Mouse (Mus musculus) embryo, embryonic 11.5 days (tissue): Measurements from ENCODE around the gene Abcb7.

Experiments
- DNase-seq: peaks from one replicate; pipeline ENCODE4 v3.0.0-alpha.2; 2012; ENCODE audit warnings: low read depth, low spot score

Gene Abcb7

DNA sequence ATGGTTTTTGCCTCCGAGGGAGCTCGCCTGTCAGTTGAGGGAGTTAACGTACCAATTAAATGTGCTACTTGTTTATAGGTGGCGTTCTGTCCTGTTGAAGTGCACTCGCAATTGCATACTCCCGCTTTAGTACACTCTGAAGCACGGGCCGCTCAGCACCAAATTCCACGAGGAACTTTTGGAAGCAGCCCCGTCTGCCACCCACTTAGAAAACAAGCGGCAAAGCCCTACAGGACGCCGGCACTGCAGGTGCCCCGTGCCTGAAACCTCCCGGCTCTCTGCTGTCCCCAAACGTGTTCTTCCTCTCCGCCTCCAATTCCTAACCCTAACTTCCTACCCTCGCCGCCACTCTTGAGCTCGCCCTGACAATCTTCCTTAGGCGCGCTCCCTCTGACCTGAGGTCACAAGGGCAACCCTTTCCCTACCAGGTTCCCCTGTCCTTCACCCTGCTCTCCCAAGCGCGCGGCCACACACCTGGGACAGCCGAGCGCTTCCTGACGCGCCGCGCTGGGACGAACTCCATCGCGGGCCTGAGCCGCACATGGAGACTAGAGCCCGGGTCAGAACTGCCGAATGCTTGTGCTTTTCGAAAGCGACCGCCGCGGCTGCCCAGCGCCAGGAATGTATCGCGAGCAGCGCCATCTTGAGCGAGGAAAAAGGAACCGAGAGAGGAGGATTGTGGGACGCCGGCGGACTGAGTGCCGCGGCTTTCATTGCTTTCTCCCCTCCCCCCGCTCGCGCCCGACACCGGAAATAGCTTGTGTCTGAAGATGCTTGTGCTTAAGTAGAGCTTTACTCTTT, at the start of gene Abcb7:
Gene Abcb7, minus strand, starts transcription at position 674 of the 801 bp plus-strand sequence.
- peak; percentile 64 for DNase-seq

DNA sequence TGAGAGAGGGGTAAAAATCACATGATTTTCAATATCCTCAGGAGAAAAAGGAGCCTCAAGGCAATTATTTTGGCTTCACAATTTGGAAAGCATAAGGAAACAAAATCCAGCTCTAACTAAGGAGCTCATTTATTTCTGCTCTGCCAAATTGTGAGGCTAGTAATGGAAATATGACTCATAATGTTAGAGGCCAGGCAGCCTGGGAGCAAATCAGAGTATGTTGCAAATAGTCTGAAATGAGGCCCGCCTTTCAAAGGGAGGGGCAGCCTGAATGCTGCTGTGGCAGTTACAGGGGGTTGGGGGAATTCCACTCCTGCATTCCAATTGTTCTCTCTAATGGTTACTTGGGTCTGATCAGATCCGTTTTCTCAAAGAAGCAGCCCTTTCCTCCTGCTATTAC, 48.1 kb upstream of the Abcb7 start:
- no peak for DNase-seq

DNA sequence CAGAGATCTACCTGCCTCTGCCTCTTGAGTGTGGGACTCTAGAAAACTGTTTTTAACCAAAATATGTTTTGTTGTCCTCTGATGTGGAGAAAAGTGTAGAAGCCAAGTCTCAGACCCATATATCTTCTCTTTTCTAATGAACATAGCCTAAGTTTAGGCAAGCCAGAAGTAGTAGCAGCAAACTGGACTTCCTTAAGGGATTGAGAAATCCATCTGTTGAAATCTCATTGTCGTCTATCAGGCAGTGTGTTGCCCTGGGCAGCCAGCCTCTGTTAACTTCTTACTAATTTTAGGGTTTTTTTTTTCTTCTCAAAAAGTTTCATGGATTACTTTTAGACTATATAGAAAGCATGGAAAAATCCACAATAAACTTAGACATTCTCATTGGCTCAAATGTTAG, 38.8 kb upstream of the Abcb7 start:
- no peak for DNase-seq

DNA sequence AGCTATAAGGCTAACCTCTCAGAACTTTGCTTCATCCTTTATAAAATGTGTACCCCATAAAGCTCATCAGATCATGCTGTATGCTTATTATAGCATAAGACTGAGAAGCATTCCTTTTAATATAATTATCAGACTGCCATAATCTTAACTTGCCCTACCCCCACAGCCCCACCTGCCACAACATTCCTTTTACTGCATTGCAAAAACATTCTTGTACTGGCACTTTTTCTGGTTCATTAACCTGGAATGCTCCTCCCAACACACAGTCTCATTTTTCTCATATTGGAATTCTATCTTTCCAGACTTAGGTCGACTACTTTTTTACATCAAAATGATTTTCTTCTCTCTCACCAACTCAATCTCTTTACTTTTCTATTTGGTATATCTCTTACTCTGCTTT, 19.8 kb upstream of the Abcb7 start:
- DNase-seq, result no peak

DNA sequence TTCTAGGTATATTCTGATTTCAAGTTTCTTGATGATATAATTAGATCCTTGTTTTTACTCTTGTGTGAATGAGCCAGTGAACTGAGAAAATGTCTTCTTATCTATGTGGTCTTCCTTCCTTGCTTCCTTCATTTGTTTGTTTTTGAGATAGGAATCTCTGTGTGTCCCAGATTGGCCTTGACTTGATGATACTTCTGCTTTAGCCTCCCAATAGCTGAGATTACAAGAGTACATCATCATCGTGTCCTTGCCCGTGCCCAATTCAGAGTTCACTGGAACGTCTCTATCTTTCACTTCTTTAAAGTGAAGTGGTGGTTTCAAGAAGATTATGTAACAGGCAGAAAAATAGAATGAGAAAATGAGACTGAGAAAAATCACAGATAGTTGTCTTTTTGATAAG, 14.5 kb upstream of the Abcb7 start:
- no peak for DNase-seq

DNA sequence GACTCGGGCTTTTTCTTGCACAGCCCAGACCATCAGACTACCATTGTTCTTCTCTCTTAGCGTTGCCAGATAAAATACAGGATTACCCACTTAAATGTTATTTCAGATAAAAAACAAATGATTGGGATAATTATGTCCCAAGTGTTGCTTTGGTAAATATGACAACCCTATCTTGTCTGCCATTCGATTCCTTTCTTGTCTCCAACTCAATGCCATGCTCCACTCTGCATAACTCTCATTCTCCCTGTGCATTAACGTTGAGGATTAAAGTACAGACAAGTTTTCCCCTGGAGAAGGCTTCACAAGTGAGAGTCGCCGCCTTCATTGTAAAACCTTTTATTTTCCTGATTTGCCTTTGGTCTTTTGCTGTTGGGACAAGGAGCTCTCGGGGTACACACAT, 339 bp upstream of the Abcb7 start:
- DNase-seq, result no peak

DNA sequence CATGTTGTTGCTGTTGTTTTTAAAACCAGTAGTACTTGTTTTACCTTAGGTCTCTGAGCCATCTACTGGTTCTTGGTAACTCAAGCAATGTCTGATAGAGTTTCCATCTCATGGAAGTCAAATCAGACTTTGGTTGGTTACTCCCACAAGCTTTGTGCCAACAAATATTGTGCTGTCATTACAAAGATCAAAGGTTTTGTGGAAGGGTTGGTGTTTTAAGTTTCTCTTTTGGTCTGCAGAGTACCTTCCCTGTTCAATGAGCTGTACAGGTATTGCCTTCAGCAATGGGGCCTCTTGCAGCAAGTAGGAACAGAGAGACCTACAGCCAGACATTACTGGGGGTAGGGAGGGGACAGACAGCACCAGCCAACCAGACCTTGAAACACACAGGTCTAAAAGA, 5.5 kb downstream of the Abcb7 start:
- no peak for DNase-seq

DNA sequence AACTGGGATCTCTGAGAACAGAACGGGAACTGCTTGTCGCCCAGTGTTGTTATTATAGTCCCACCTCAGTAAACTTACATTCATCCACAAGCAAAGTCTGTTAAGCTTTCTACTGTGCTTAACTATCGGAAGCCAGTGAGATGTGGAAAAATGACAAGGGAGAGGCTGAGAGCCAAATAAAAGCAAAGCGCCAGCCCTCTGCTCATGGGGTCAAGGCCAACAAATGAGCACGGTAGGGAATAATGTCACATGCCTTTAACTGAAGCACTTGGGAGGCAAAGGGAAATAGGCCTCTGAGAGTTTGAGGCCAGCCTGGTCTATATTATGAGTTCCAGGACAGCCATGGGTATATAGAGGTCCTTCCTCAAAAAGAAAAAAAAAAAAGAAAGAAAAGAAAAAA, 11.2 kb downstream of the Abcb7 start:
- DNase-seq, result no peak

DNA sequence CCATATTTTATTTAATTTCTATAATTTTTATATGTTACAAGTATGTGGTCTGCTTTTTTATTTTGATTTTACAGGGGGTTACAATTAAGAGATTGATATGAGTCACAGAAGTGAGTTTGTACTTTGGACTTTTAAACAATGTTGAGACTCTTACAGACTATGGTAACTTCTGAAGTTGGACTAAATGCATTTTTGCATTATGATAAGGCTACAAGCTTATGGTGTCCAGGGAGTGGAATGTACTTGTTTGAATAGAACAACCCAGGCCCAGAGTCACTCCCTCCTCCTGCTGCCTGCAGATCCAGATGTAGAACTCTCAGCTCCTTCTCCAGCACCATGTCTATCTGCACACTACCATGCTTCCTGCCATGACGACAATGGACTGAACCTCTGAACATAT, 12.5 kb downstream of the Abcb7 start:
- DNase-seq, result no peak

DNA sequence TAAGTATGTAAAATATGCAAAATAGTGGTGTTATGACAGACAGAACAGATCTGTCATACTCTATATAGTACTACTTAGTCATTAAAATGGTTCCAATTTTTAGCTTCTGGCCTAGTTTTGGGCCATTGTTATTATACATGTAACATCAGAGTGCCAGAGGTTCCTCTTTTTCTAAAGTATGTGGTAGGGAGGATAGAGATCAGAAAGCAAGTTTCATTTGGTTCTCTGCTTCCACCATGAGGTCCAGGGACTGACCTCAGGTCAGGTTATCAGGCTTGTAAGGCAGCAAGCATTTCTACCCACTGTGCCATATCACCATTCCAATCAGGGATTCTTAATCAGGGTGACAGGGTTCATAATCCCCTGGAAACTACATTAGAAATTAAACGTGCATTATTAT, 16.1 kb downstream of the Abcb7 start:
- DNase-seq, result no peak

DNA sequence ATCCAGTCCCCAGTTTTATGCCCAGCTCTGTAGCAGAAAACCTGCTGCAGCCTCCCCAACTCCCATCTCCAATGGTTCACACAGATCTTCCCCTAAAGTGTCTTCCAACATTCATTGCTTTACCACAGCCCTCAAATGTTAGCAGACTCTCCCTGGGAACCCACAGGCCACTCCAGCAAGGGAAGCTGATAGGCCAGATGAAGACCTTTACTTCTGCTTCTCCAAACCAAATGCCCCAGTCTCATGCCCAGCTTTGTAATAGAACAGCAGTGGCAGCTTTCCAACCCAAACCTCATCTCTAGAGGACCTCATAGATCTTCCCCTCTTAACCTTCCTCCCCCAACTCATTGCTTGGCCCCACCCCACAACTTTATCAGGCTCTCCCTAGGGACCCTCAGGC, 54.0 kb downstream of the Abcb7 start:
- DNase-seq, result no peak

DNA sequence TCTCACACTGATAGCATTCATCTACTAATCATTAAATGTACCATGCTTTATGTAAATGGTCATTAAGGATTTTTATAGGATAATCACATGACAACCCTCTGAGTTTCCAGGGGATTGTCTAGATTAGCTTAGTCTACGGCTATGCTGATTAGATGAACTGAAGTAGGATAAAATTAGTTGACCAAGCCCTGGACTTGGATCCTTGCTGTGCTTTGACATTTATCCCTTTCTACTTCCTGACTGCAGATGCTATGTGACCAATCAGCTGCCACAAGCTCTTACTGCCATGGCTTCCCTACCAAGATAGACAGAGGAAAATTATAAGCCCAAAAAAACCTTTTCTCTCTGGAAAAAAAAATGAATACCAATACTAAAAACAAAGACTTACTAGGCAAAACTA, 57.8 kb downstream of the Abcb7 start:
- no peak for DNase-seq

DNA sequence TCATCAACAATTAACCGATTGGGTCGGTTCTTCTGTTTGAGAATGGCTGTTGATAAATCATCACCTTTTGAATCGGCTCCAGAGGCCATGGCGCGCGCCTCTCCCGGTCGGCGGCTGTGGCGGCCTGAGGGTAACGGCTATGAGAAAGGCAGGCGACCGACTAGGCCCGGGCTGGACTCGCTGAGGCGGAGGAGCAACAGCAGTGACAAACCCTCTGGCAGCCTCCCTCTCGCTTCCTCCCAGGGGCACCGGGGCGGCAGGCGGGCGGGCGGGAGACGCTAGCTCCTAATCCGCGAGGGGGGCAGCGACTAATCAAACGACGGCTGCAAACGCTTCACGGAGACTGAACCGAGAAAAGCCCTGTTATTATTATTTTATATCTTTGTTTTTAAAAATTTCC, 65.5 kb downstream of the Abcb7 start:
- peak; percentile 1 for DNase-seq

DNA sequence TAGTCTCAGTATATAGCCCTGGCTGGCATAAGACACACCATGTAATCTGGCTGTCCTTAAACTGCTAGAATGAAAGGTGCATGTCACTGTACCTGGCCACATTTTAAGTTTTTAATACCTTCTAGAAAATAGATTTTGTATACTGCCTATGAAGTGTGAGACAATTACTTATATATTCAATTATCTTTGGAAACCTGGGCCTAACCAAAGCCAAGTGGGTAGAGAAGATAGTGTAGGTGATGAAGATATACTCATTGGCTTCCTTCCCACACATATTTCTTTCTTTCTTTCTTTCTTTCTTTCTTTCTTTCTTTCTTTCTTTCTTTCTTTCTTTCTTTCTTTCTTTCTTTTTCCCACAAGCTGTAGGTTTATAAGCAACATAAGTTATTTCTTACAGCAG, 121.9 kb downstream of the Abcb7 start:
- DNase-seq, result no peak

DNA sequence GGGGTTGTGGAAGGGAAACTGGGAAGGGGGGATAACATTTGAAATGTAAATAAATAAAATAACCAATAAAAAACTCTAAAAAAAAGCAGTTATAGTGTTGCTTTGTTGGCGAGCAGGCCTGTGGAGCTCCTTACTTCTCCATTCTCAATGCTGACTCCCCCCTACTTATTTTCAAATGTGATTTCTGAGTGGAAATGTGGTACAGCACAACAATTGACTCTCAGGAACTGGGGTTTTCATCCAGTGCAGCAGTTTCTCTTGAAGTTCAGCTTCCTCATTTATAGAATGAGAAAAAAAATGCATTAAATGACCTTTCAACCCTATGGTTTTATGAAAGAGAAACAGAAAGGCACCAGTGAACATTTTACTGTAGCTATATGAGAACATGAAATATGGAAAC, 133.8 kb downstream of the Abcb7 start:
- DNase-seq, result no peak

DNA sequence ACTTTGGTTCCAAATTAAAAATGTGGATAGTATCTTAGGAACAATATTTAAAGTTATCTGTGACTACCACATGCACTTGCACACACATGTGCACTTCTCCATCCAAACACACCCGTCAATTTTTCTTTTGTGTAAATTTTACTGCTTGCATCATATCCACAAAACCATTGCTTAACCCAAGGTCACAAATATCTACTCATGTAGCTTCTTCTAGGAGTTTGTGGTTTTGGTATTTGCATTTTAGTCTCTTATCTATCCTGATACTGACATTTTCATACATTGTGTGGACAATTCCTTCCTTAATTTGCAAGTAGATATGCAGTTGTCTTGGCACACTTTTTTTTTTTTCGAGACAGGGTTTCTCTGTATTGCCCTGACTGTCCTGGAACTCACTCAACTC, 149.3 kb downstream of the Abcb7 start:
- DNase-seq, result no peak

DNA sequence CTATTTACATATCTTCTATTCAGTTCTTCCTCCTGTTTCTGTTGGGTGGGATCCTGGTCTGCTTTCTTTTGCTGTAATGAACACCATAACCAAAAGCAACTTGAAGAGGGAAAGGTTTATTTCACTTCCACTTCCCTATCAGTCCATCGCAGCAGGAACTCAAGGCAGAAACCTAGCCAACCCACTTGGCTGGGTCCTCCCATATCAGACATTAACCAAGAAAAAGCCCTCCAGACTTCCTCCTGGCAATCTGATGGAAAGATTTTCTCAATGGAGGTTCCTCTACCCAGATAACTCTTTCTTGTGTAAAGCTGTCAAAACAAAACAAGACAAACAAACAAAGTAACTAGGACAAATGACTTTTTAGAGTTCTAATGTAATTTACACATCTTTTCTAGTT, 151.2 kb downstream of the Abcb7 start:
- DNase-seq, result no peak

DNA sequence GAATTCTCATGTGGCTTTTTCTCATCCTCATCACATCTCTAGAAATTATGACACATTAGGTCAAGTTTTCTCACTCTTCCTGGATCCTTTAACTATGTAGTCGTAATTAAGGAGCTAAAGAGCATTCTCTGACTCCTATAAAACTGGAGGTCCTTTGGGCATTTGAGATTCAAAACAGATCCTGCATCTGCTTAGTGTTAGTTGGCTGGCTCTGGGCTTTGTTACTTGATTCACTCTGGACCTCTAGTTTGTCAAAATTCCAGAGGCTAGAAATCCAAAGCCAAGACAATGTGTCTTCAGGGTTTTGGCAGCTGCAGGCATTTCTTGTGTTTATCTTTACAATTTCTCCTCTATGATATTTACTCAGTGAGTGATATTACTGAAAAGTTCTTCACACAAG, 157.1 kb downstream of the Abcb7 start:
- DNase-seq, result no peak
